Mouse (Mus musculus) MEL (cell line): ENCODE measurements around the gene Slc16a1.

ENCODE experiments used
- CTCF ChIP-seq, 3 experiments: IDR thresholded peaks in 2 of 3; conservative IDR thresholded peaks in 1 of 3; 2 replicates each; pipeline ENCODE4 v1.5.1; 2011 to 2012; ENCODE audit warnings: low read length in 3 of 3, low read depth in 2 of 3, mild to moderate bottlenecking in 2 of 3, improper control_type of control experiment in 1 of 3, inconsistent platforms in 1 of 3, mixed read lengths in 1 of 3, moderate library complexity in 1 of 3; ENCODE audit not compliant: control insufficient read depth in 1 of 3, insufficient read depth in 1 of 3, poor library complexity in 1 of 3, severe bottlenecking in 1 of 3
- GABPA ChIP-seq: IDR thresholded peaks from 2 replicates; pipeline ENCODE4 v1.6.1; 2012; ENCODE audit warnings: low read depth, mild to moderate bottlenecking, inconsistent platforms, low read length, improper control_type of control experiment, moderate library complexity
- GATA1 ChIP-seq: IDR thresholded peaks from 2 replicates; pipeline ENCODE4 v1.6.1; 2011; ENCODE audit warnings: low read depth, low read length, improper control_type of control experiment
- HCFC1 ChIP-seq: IDR thresholded peaks from 2 replicates; pipeline ENCODE4 v1.6.1; 2012; ENCODE audit warnings: low read depth, mild to moderate bottlenecking, inconsistent platforms, low read length, improper control_type of control experiment, moderate library complexity
- MXI1 ChIP-seq: IDR thresholded peaks from 2 replicates; pipeline ENCODE4 v1.6.1; 2011; ENCODE audit warnings: mild to moderate bottlenecking, low read depth, low read length, improper control_type of control experiment
- POLR2A ChIP-seq, 2 experiments: IDR thresholded peaks; 2 replicates each; pipeline ENCODE4 v1.6.1; 2011 to 2012; ENCODE audit warnings: low read length in 2 of 2, mild to moderate bottlenecking in 2 of 2, control low read depth in 1 of 2, improper control_type of control experiment in 1 of 2, low read depth in 1 of 2, moderate library complexity in 1 of 2; ENCODE audit not compliant: control insufficient read depth in 1 of 2, insufficient read depth in 1 of 2, poor library complexity in 1 of 2

DNA sequence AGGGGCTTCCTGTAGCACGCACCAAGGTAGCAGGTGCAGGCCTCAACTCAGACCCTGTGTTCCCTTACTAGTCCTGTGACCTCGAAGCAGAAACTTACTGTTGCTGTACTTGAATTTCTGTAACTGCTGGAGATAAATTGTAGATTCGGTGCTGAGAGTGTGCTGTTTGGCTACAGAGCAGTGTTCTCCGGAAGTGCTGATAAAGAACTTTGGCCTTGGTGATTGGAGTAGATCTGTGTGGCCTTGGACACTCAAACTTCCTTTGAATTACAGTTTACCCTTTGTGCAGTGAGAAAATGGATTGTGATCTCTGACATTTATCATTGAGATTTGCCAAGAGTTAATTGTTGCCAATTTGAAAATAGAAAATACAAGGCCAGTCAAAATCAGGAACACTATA, 16.5 kb downstream of the Slc16a1 start:
- TF ChIP-seq GATA1 (no peak), MXI1 (no peak), HCFC1 (no peak), GABPA (no peak), POLR2A (IDR thresholded peaks at IDR 0.05; ENCODE audit: control insufficient read depth in 1 of 2, insufficient read depth in 1 of 2, low read depth in 1 of 2, low read length in 2 of 2, poor library complexity in 1 of 2) (no peak), CTCF (IDR thresholded peaks at IDR 0.05 in 2 of 3, conservative IDR thresholded peaks at IDR 0.05 in 1 of 3; ENCODE audit: control insufficient read depth in 1 of 3, insufficient read depth in 1 of 3, low read depth in 2 of 3, low read length in 3 of 3, poor library complexity in 1 of 3, severe bottlenecking in 1 of 3) (no peak)
